Mouse (Mus musculus) lung, embryonic 14.5 days (tissue): Measurements from ENCODE around the gene Rbbp6. TPM values are rescaled to one million over a fixed set of nuclear protein-coding genes. Genes with fewer than 3 reads are reported as not detected.

ENCODE experiments used
- ATAC-seq: fragments of 200-750 bp; cut with Nextera tagmentation; 2 replicates; pipeline ENCODE4 v1.8.0; 2017; ENCODE audit warnings: mild to moderate bottlenecking, moderate TSS enrichment, moderate library complexity; ENCODE audit not compliant: insufficient read depth
- DNase-seq: peaks from one replicate; pipeline ENCODE4 v3.0.0-alpha.2; 2015
- H3K27ac ChIP-seq: fragments of 300-500 bp; sonication (generic); 2 replicates; pipeline ENCODE4 v1.5.1; 2014; ENCODE audit warnings: low read depth, mild to moderate bottlenecking, moderate library complexity
- H3K27me3 ChIP-seq: fragments of 300-500 bp; sonication (generic); 2 replicates; pipeline ENCODE4 v1.6.1; 2014; ENCODE audit warnings: low read length, control low read depth; ENCODE audit not compliant: insufficient read depth
- H3K36me3 ChIP-seq: fragments of 300-500 bp; sonication (generic); 2 replicates; pipeline ENCODE4 v1.6.1; 2014; ENCODE audit warnings: control low read depth; ENCODE audit not compliant: insufficient read depth
- H3K4me1 ChIP-seq: fragments of 300-500 bp; sonication (generic); 2 replicates; pipeline ENCODE4 v1.6.1; 2014; ENCODE audit warnings: antibody characterized with exemption, control low read depth; ENCODE audit not compliant: insufficient read depth
- H3K4me2 ChIP-seq: fragments of 300-500 bp; sonication (generic); 2 replicates; pipeline ENCODE4 v1.6.1; 2014; ENCODE audit warnings: mild to moderate bottlenecking
- H3K4me3 ChIP-seq: fragments of 300-500 bp; sonication (generic); 2 replicates; pipeline ENCODE4 v1.5.1; 2014; ENCODE audit warnings: low read depth, low read length
- H3K9ac ChIP-seq: fragments of 300-500 bp; sonication (generic); 2 replicates; pipeline ENCODE4 v1.6.1; 2014
- H3K9me3 ChIP-seq: fragments of 300-500 bp; sonication (generic); 2 replicates; pipeline ENCODE4 v1.6.1; 2016; ENCODE audit warnings: low read depth, low read length, control low read depth
- CTCF ChIP-seq: IDR thresholded peaks from 2 replicates; pipeline ENCODE4 v1.5.1; 2016; ENCODE audit warnings: antibody characterized with exemption, low read depth
- WGBS: fragments of 180-500 bp; shearing (Covaris S2); extraction: QIAGEN DNeasy Blood & Tissue Kit; methylation state at CpG from one replicate; pipeline ENCODE4 v1.1.7; 2014; 5-methylcytosine and 5-hydroxymethylcytosine counted together
- polyA plus RNA-seq: library from polyadenylated mRNA; unstranded; fragments of >200 nt; fragmentation: Nextera tagmentation; extraction: Ambion mirVana; gene quantifications from 2 replicates; pipeline ENCODE4 v1.2.1, GENCODE M21; 2014

Gene Rbbp6
- polyA plus RNA-seq, 1 experiment from 2014 or later: 33.2 TPM

DNA sequence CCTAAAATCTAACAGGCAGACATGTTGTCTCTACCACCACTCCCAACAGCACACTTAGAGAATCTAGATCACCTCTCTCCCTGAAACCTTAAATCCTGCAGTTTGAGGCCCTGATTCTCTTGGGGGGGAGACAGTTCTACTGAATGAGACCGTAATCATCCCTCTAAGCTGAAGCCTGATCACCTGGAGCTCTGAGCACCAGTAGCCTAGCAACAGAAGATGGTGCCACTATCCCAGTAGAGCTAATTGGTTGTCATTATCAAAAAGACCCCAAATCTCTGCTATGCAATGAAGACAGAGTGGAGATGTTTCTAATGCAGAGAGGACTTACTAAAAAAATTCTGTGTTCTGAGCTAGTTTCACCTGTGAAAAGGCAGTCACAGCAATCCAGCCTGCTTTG lies 27.3 kb upstream of the Rbbp6 start:
- TF ChIP-seq CTCF: no peak
- no peak overlapping the region for H3K4me2 ChIP-seq
- WGBS: 77% methylated on average over 1 of the region's 1 CpGs
- no peak overlapping the region for H3K27ac ChIP-seq
- H3K36me3 ChIP-seq: no peaks in the 10 kb centered on the region
- no peaks in the 10 kb centered on the region for H3K9me3 ChIP-seq
- no peaks in the 10 kb centered on the region for H3K27me3 ChIP-seq
- no peak for ATAC-seq
- no peak overlapping the region for H3K9ac ChIP-seq
- no peak overlapping the region for H3K4me3 ChIP-seq
- DNase-seq: no peak
- no peaks in the 10 kb centered on the region for H3K4me1 ChIP-seq

DNA sequence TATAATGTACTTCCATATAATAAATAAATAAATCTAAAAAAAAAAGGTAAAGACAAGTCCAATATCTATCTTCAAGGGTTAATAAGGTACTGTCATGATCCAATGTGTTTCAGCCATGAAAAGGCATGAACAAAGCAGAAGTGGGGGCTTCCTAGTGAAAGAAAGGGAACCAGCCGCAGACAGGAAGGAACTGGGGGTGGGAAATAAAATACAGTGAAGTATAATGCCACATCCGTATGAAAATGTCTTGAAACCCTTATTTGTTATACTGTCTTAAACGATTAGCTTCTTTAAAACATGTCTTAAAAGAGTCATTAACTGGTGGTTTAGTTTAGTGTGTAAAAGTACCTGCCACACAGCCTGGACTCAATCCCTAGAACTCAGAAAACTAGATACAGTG lies 26.3 kb upstream of the Rbbp6 start:
- WGBS: 70% methylated on average over 3 of the region's 3 CpGs
- H3K27me3 ChIP-seq: no peaks in the 10 kb centered on the region
- H3K4me1 ChIP-seq: no peaks in the 10 kb centered on the region
- H3K4me2 ChIP-seq: no peak overlapping the region
- no peaks in the 10 kb centered on the region for H3K36me3 ChIP-seq
- no peaks in the 10 kb centered on the region for H3K9me3 ChIP-seq
- no peak for DNase-seq
- H3K9ac ChIP-seq: no peak overlapping the region
- H3K4me3 ChIP-seq: no peak overlapping the region
- ATAC-seq: no peak
- TF ChIP-seq CTCF: no peak
- H3K27ac ChIP-seq: no peak overlapping the region

DNA sequence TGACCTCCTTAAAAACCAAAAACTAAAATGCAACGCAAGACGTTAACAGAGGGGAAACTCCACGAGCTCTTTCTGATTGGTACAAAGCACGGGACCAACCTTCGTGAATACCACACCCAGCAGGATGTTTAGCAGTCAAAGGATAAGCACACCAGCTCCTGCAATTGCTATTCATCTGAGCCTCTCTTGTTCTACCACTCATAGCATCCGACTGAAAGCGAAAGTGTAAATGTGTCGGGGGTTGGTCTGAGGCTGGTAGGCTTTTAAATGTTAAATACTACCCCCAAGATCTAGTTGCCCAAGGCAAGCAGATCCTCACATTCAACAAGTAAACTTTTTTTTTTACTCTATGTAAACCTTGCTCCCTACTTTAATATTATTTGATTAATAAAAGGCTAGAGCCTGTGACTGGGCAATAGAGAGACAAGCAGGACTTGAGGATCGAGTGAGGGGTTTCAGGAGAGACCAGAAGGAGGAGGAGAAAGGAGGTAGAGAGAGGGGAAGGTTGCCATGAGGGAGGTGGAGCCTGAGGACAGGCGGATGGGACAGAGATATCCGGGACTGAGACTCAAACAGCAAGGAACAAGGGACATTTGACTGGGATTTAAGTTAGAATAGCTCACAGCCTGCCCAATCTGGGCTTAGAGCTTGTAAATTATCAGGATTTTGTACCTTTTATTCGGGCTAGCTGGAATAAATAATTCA lies 25.0 kb upstream of the Rbbp6 start:
- Histone ChIP-seq H3K4me3 (peak overlapping the region; percentile 2; the same call in 1 of the 2 replicates), H3K4me2 (peak overlapping the region; percentile 51), H3K27me3 (no peaks in the 10 kb centered on the region), H3K9ac (peak overlapping the region; percentile 9; the same call in 1 of the 2 replicates), H3K36me3 (no peaks in the 10 kb centered on the region), H3K9me3 (no peaks in the 10 kb centered on the region), H3K27ac (no peak overlapping the region), H3K4me1 (no peaks in the 10 kb centered on the region)
- DNase-seq (peak; percentile 50), ATAC-seq (no peak)
- 10% methylated on average over 12 of the region's 12 CpGs for WGBS
- TF ChIP-seq CTCF: no peak

DNA sequence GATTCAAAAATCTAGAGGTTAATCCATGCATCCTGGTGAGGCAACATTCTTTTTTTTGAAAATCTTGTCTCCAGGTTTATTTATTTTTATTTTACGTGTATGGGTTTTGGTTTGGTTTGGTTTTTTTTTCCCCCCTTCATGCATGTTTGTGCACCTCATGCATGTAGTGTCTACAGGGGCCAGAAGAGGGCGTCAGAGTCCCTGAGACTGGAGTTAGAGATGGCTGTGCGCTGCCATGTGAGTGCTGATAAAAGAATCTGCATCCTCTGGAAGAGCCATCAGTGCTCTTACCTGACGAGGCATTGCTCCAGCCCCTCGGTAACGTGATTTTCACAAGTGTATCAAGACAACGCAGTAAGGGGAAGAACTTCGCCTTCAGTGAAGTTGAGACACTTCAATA lies 23.4 kb upstream of the Rbbp6 start:
- Histone ChIP-seq H3K27ac (no peak overlapping the region), H3K9ac (no peak overlapping the region), H3K4me3 (no peak overlapping the region), H3K9me3 (no peaks in the 10 kb centered on the region), H3K4me2 (no peak overlapping the region), H3K4me1 (no peaks in the 10 kb centered on the region), H3K36me3 (no peaks in the 10 kb centered on the region), H3K27me3 (no peaks in the 10 kb centered on the region)
- 89% methylated on average over 8 of the region's 8 CpGs for WGBS
- no peak for TF ChIP-seq CTCF
- DNase-seq: no peak
- ATAC-seq: no peak

GRCm38 (mm10) chr7:122945149-122945548 lies 20.3 kb upstream of the Rbbp6 start:
- H3K27ac ChIP-seq: no peak overlapping the region
- no peaks in the 10 kb centered on the region for H3K27me3 ChIP-seq
- no peak overlapping the region for H3K9ac ChIP-seq
- no peaks in the 10 kb centered on the region for H3K4me1 ChIP-seq
- no peaks in the 10 kb centered on the region for H3K9me3 ChIP-seq
- no peaks in the 10 kb centered on the region for H3K36me3 ChIP-seq
- peak; percentile 93 for DNase-seq
- no peak overlapping the region for H3K4me2 ChIP-seq
- ATAC-seq: peak; percentile 71
- no peak overlapping the region for H3K4me3 ChIP-seq
- TF ChIP-seq CTCF: peak; percentile 82
- WGBS: 3% methylated on average over 1 of the region's 1 CpGs

- TF ChIP-seq CTCF: no peak
- ATAC-seq: no peak
- H3K4me2 ChIP-seq: no peak overlapping the region
- H3K4me1 ChIP-seq: no peaks in the 10 kb centered on the region
- DNase-seq: no peak
- no peaks in the 10 kb centered on the region for H3K9me3 ChIP-seq
- H3K27me3 ChIP-seq: no peaks in the 10 kb centered on the region
- H3K4me3 ChIP-seq: no peak overlapping the region
- H3K9ac ChIP-seq: no peak overlapping the region
- no peak overlapping the region for H3K27ac ChIP-seq
- 65% methylated on average over 3 of the region's 3 CpGs for WGBS
- H3K36me3 ChIP-seq: no peaks in the 10 kb centered on the region
These were observed 16.2 kb upstream of the Rbbp6 start for GRCm38 (mm10) chr7:122949268-122949667.

DNA sequence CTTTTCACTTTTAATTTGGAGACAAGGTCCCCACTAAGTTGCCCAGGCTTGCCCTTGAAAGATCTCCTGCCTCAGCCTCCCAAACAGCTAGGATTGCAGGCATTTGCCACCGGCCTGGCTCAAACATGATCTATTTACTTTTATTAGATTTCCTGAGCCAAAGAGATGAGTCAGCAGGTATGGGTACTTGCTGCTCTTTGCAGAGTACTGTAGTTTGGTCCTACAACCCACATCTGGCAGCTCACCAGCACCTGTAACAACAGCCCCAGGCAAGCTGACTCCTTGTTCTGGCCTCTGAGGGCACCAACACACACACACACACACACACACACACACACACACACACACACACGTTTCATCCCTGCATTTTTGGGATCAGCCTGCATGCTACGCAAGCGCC lies 14.0 kb upstream of the Rbbp6 start:
- Histone ChIP-seq H3K27me3 (no peaks in the 10 kb centered on the region), H3K4me1 (no peaks in the 10 kb centered on the region), H3K9me3 (no peaks in the 10 kb centered on the region), H3K9ac (no peak overlapping the region), H3K4me2 (no peak overlapping the region), H3K27ac (no peak overlapping the region), H3K36me3 (no peaks in the 10 kb centered on the region), H3K4me3 (no peak overlapping the region)
- WGBS: 74% methylated on average over 4 of the region's 4 CpGs
- TF ChIP-seq CTCF: no peak
- DNase-seq: no peak
- ATAC-seq: no peak
